Mouse (Mus musculus) heart, postnatal 25 days (tissue): ENCODE results near the gene Ces3b. TPM values are rescaled to one million over a fixed set of nuclear protein-coding genes. Genes with fewer than 3 reads are reported as not detected.
"Not testable (repeated sequence)": the region's sequence is repeated elsewhere in the genome, so short reads cannot be mapped to it uniquely, and the experiment has no call there.

ENCODE experiments used
- DNase-seq: peaks from one replicate; pipeline ENCODE4 v3.0.0; 2022; ENCODE audit warnings: low spot score
- intact Hi-C: fragments of 180-260 bp; cut with DNase I; formaldehyde crosslinking; loops from one replicate; pipeline ENCODE4 v1.15.1; 2025
- total RNA-seq, 2 experiments: library from RNA; stranded (reverse); gene quantifications; 2 replicates each; pipeline ENCODE4 v1.2.3; 2021

Gene Ces3b
- under 1 TPM in 1 of 2 experiments, not detected in 1; 0.23 TPM for total RNA-seq

DNA sequence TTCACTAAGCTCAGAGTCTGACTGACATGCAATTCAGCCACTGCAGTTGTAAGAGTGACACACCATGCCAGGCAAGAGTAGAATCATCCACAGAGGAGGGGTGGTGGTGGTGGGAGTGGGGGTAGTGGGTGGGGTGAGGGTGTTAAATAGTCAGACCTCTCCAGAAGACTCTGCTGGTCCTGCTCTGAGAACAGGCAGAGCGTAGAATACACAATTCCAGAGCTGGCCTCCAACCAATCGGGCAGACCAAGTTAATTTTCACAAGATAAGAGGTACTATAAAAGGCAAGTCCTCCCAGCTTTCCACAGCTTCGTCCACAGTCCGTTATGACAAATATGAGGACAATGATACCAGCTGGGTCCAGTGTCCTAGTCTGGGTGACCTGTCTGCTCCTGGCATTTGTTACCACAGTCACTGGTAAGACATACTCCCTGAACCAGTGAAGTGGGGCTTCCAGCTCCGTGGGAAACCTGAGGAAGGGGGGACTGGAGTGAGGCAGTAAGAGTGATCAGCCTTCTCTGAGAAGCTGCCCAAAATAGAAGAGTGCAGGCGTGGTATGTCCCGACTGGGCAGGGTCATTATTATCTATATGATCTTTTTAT lies at the start of gene Ces3b:
TSS of gene Ces3b (plus strand) at position 305 of the 602 bp plus-strand sequence.
- DNase-seq: no peak

DNA sequence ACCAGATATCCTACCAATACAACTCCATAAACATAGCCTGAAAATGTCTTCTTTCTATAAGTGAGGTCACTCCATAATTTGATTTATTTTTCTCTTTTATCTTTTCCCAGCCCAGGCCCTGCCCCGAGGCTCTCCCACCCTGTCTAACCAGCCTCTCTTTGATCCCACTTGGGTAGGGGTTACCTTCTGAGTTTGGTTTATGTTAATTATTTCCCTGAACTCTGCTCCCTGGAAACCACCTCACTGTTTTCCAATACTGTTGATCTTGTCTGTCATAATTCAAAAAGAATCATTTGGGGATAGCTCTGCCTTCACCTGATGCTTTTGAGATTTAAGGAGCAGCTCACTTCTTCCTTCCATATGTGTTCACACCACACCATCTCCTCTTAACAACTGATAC lies 40.0 kb upstream of the Ces3b start:
- no peak for DNase-seq
- intact Hi-C loops: no loop called here

More for the DNA sequence above, at the start of gene Ces3b:
- intact Hi-C loops: no loop called here

DNA sequence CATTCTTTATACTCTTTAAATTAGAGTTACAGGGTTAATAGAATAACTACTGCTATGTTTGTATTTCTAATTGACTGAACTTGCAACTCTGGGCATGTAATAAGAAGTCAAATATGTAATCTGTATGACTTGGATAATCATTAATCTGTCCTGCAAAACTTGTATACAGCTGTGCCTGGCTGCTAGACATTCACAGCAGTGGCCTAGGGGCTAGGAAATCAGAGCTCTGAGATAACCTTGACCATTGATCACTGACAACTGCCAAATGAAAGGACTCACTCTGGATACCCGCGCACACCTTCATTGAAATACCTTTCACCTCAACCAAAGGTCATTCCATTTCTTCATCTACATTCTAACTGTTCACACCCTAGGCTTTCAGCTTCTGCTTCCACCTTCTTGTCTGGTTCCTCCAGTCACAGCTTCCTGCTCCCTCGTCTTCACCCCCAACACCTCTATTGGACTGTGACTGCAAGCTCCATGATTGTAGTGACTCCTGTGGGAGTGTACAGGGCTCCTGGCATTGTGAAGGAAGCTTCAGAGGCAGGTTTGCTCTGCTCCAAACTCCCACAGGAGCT lies 37.6 kb upstream of the Ces3b start:
- no peak for DNase-seq
- intact Hi-C loops: no loop called here

DNA sequence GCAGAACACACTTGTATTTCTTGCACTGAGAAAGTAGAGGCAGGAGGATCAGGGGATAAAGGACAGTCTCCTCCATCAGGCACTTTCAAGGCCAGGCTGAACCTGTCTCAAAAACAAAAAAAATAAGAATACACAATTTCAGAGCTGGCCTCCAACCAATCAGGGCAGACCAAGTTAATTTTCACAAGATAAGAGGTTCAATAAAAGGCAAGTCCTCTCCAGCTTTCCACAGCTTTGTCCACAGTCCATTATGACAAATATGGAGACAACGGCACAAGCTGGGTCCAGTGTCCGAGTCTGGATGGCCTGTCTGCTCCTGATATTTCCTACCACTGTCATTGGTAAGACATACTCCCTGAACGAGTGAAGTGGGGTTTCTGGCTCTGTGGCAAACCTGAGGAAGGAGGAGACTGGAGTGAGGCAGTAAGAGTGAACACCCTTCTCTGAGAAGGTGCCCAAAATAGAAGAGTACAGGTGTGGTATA lies 35.1 kb upstream of the Ces3b start, which contains the start of gene Ces3a:
TSS of gene Ces3a (plus strand) at position 231 of the 484 bp plus-strand sequence.
- DNase-seq: no peak
- intact Hi-C loops: no loop called here

DNA sequence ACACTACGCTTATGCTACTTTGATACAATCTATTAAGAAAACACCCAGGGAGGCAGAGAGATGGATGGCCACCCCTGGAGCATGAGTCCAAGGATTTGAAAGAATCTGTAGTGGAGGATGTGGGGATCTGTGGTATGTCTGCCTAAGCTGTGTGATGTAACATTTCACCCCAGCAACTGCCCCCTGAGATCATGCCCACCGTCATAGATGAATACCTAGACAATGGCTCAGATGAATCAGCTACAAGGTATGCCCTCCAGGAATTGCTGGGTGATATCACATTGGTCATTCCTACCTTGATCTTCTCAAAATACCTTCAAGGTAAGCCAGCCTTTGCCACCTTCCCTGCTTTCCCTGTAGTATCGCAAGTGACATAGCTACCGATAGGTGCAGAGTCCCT lies 27.3 kb upstream of the Ces3b start:
- intact Hi-C loops: no loop called here
- no peak for DNase-seq

DNA sequence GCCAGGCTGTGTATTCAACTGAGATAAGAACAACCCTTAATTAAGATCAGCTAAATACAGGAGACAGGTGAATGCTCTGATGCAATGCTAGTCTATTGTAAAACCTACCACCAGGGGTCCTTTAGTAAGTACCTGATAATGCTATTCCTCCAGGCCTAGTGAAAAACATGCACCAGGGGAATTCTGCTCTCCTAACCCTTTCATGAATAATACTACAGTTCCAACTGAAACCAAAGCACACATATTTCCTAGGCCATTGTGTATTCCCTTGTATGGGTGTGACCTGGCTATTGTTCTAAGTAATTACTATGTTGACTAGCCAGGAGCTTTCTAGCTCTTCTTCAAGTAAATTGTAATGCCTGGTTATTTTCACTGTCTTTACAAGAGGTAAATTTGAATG lies 23.5 kb upstream of the Ces3b start:
- DNase-seq: no peak
- intact Hi-C loops: no loop called here

DNA sequence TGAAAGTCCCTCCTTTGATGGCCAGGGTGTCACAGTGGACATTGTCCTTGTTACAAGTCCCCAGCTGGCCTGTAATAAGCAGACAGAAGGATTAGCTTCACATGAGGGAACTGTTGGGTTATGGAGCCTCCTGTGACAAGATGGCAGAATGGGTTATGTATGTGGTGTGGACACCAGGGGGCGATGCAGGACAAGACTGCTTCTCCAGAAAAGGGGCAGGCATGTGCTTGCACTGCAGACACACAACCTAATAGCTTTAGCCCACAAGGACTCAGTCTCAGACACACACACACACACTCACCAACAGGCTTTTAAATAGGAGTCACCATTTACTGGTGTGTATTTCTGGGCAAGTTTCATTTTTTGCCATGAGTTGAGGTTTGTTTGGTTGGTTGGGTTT lies 16.8 kb upstream of the Ces3b start:
- intact Hi-C loops: loop anchor here (5.0 kb wide), 1 partner anchor 151 kb away; no protein-coding TSS in a partner anchor
- no peak for DNase-seq

DNA sequence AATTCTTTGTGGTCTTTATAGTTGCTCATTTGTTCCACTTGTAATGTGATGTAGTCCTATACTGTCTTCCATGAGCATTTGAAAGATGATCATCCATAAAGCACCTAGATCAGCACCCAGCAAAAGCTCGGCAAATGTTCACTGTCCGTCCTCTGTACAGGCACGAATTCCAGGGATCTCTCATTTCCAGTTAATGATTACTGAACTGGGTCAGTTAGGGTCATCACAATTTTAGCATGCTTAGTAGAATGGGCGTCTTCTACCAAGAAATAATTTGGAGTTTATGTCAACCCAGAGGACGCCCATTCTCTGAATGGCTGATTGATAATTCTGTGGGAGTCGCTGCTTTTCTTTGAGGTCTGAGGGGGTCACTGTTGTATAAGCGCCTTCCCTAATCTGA lies 15.6 kb upstream of the Ces3b start:
- not testable (repeated sequence) for DNase-seq
- intact Hi-C loops: loop anchor here (5.0 kb wide), 1 partner anchor 149 kb away; no protein-coding TSS in a partner anchor

DNA sequence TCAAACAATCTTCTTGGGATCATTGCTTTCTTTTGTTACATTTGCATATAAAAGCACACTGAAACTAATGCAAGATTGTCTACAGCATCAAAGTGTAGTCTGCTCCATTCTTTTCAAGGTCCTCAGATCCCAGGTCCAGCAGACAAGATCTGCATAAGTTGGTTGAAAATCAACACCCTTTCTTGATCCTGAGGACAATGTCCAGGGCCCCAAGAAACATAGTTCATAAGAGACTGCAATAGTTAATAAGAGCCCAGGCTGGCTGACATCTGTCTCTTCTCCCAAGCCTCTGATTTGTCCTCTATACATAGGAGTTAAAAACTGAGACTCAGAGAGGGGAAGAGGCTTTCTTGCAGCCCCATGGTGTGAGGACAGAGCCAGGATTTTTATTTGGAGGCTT lies 14.6 kb upstream of the Ces3b start:
- intact Hi-C loops: loop anchor here (5.0 kb wide), 1 partner anchor 148 kb away; no protein-coding TSS in a partner anchor
- no peak for DNase-seq

DNA sequence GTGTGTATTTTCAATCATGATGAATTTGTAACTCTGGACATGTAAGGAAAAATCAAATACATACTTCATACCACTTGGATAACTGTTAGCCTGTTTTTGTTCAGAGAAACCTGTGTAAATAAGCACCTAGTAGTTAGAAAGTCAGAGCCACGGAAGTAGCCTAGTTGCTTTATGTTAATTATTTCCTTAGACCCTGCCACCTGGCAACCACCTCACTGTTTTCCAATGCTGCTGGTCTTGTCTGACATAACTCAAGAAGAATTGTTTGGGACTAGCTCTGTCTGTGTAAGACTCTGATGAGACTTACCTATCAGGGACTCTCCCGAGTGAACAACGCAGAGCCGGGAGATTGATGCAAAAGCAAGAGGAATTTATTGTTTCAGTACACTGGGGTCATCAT lies 7.0 kb upstream of the Ces3b start:
- DNase-seq: no peak
- intact Hi-C loops: no loop called here

DNA sequence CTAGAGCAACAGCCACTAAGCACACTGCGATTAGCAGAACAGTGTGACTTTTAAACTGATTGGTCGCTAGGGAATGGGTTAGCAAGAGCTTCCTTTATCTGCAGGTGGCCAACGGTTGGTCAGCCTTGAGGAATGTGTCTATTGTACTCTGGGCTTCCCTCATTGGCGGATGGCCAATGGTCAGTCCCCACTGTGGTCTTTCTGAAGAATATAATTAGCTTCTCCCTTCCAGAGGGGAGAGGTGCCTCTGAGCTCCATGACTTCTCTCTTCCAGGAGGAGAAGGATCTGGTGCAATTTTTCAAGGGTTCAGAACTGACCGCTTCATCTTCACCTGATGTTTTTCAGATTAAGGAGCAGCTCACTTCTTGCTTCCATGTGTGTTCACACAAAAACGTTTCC lies 6.5 kb upstream of the Ces3b start:
- no peak for DNase-seq
- intact Hi-C loops: no loop called here

DNA sequence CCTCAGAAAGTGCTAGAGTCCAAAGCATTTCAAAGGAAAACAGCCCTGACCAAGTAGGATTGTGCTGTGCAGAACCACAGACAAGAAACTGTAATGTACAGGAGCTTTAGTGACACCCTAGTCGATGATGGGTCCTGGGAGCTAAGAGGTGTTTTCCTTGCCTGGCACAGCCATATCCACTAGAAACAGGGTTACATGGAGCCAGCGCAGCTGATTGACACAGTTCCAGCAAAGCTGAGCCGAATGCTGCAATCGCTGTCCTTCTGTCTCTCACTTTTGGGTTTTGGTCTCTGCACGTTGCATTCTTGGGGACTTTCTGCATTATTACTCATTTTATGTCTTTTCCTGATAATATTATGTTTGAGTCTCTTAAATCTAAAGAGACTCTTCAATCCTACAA lies 5.0 kb upstream of the Ces3b start:
- intact Hi-C loops: no loop called here
- no peak for DNase-seq

DNA sequence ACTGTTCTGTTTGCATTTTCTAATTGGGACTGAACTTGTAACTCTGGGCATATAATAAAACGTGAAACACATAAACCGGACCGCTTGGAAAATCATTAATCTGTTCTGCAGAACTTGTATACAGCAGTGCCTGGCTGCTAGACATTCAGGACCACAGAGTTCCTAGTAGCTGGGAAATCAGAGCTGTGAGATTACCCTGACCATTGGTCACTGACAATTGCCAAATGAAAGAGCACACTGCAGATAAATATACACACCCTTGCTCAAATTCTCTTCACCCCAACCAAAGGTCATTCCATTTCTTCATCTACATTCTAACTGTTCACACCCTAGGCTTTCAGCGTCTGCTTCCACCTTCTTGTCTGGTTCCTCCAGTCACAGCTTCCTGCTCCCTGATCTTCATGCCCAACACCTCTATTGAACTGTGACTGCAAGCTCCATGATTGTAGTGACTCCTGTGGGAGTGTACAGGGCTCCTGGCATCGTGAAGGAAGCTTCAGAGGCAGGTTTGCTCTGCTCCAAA lies 2.7 kb upstream of the Ces3b start:
- intact Hi-C loops: no loop called here

DNA sequence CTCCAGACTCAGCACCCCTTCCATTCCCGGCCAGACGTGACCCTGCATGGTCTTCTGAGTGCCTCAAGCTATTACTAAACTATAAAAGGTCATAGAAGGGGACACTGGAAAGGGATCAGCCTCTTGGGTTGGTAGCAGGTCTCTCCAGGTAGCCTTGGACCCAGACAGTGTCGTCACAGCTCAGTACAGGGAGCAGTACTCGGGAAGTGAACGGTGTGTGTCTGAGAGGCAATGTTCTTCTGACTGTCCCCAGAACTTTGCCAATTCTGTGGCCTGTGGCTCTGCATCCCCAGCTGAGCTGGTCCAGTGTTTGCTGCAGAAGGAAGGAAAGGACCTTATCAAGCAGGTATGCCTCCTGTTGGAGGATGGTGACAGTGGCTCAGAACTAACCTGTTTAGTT lies 4.6 kb downstream of the Ces3b start:
- DNase-seq, intact Hi-C loops: not testable (repeated sequence)

More for the DNA sequence above, 2.7 kb upstream of the Ces3b start:
- no peak for DNase-seq

DNA sequence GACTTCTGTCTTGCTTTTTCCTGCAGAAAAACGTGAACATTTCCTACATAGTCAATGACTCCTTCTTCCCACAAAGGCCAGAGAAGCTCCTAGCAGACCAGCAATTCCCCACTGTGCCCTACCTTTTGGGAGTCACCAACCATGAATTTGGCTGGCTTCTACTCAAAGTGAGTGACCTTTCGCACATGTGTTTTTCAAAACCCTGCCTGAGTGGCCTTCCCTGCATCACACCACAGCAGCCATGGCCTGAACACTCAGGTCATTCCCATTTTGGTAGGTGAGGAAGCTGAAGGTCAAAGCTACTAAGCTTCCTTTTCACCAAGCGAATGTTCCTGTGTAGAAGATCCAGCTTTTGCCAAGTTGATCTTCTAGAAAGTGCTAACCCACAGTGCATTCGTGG lies 5.0 kb downstream of the Ces3b start:
- intact Hi-C loops: no loop called here
- no peak for DNase-seq

DNA sequence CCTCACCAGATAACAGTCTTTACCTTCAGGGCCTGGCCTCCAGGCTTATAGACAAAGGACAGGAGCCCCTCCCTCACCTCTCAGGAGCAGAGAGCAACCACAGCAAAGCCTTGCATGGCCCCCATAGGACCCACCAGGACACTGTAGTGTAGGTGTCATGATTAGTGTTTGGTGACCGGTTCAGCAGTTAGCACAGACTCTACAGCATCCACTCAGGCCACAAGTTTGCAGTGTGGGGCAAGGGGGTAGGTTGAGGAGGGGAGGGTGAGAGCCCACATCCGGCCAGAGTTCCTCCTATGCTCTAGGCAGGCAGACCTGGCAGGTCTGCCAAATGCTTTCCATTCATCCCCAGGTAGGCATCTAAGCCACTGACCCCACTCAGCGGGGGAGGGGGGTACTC lies 10.4 kb downstream of the Ces3b start:
- DNase-seq: no peak
- intact Hi-C loops: no loop called here

DNA sequence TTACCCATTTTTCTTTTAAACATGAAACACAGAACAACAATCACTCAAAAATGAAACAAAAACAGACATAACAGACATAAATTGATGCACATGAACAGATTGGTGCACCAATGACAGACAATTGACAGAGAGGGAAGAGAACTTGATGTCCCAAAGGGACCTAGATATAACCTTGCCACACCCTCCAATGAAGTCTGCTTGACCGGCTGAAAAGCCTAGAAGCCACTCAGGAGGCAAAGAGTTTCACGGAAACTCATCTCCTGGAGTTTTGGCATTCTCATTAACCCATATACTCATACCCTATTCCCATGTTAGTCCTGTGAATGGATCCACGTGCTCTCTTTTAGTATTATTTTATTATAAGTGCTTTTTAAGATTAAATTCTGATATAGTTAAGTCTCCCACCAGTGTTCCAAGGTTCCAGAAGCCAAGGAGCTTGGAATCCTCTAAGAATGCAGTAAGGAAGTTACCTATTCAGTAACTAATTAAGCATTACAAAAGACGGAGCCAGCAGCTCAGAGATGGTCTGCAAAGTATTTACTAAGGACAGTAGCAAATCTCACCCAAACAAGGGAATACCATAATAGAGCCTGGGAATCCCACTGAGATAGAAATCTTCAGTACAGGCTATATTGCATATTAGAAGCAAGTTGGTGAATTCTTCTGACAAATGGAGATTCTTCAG lies 18.7 kb downstream of the Ces3b start:
- DNase-seq, intact Hi-C loops: not testable (repeated sequence)

DNA sequence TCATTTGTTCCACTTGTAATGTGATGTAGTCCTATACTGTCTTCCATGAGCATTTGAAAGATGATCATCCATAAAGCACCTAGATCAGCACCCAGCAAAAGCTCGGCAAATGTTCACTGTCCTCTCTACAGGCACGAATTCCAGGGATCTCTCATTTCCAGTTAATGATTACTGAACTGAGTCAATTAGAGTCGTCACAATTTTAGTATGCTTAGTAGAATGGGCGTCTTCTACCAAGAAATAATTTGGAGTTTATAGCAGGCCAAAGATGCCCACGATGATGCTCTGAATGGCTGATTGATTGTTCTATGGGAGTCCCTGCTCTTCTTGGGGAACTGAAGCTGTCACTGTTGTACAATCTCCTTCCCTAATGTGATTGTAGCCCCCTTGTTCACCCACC lies 20.1 kb downstream of the Ces3b start:
- intact Hi-C loops, DNase-seq: not testable (repeated sequence)

DNA sequence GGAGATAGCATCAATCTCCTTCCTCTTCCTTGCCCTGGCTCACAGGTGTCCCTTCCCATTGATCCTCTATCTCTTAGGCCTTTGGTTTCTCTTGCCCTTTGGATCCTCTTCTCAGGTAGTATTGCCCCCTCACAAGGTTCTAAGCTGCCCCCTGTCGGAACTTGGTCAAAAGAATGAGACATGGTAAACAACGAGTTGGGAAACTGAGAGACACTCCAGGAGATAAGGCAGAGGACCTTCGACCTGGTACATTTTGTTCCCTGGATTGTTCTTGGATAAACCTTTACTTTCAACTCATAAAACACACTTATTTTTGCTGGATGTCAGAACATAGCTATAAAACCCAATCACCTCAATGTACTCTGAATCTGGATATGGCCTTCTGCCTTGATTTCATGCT lies 20.7 kb downstream of the Ces3b start:
- intact Hi-C loops: no loop called here
- no peak for DNase-seq

DNA sequence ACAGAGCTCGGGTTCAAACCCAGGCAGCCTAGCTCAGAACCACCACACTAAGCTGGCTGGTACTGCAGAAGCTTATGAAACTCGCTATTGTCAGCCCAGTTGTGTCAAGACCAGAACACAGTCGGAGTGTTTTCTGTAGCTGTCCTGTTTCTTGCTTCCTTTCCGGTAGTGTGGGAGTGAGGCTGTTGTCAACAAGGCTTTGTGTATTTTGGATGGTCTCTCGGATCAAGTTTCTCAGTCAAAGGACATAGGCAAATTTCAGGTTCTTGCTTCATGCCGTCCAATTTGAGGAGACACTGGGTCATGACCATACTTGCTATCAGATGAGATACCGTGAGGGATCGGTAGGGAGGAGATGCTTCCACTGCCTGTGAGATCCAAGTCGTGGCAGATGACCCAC lies 46.3 kb downstream of the Ces3b start:
- intact Hi-C loops: no loop called here
- no peak for DNase-seq

DNA sequence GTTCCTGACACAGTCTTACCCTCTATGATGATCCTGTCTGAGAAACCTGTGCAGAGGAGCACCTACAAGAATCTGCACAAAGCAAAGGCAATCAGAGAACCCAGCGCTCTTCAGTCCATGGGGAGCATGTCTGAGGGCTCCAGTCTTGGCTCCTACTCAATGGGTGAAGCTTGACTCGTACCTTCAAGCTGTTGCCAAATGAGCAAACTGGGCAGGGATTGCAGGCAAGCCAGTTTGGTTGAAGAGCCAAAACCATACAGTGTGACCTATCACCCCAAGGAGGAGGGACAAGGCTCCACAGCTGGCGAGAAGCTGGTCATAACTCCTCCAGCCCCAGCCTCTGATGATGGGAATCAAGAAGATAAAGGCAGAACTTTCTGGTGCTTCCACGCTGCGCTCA lies 48.0 kb downstream of the Ces3b start, which contains the start of gene Ces4a:
TSS of gene Ces4a (plus strand) at position 292 of the 400 bp plus-strand sequence.
- intact Hi-C loops: no loop called here

More for the DNA sequence above, 48.0 kb downstream of the Ces3b start, which contains the start of gene Ces4a:
- DNase-seq: no peak
